Mouse (Mus musculus) neural tube, embryonic 13.5 days (tissue): ENCODE results near the gene Tifa. TPM values are rescaled to one million over a fixed set of nuclear protein-coding genes. Genes with fewer than 3 reads are reported as not detected.

Experiments used
- ATAC-seq: fragments of 200-750 bp; cut with Nextera tagmentation; 2 replicates; pipeline ENCODE4 v1.8.0; 2017; ENCODE audit warnings: low read depth, mild to moderate bottlenecking, moderate TSS enrichment, moderate library complexity
- H3K27ac ChIP-seq: fragments of 300-500 bp; sonication (generic); replicated peaks from 2 replicates; pipeline ENCODE4 v1.5.1; 2015; ENCODE audit warnings: moderate library complexity, mild to moderate bottlenecking, inconsistent platforms
- H3K27me3 ChIP-seq: fragments of 300-500 bp; sonication (generic); 2 replicates; pipeline ENCODE4 v1.6.1; 2015; ENCODE audit warnings: mild to moderate bottlenecking, inconsistent platforms
- H3K36me3 ChIP-seq: fragments of 300-500 bp; sonication (generic); 2 replicates; pipeline ENCODE4 v1.6.1; 2015; ENCODE audit warnings: mild to moderate bottlenecking, inconsistent platforms
- H3K4me1 ChIP-seq: fragments of 300-500 bp; sonication (generic); replicated peaks from 2 replicates; pipeline ENCODE4 v1.6.1; 2015; ENCODE audit warnings: inconsistent platforms
- H3K4me2 ChIP-seq: fragments of 300-500 bp; sonication (generic); 2 replicates; pipeline ENCODE4 v1.6.1; 2015; ENCODE audit warnings: inconsistent platforms, mild to moderate bottlenecking, moderate library complexity
- H3K4me3 ChIP-seq: fragments of 300-500 bp; sonication (generic); 2 replicates; pipeline ENCODE4 v1.5.1; 2015; ENCODE audit warnings: mild to moderate bottlenecking, inconsistent platforms
- H3K9ac ChIP-seq: fragments of 300-500 bp; sonication (generic); 2 replicates; pipeline ENCODE4 v1.6.1; 2015; ENCODE audit warnings: moderate library complexity, mild to moderate bottlenecking, inconsistent platforms
- H3K9me3 ChIP-seq: fragments of 300-500 bp; sonication (generic); 2 replicates; pipeline ENCODE4 v1.6.1; 2016; ENCODE audit warnings: inconsistent platforms
- WGBS: fragments of 180-500 bp; shearing (Covaris S2); methylation state at CpG from one replicate; pipeline ENCODE4 v1.1.7; 2015; 5-methylcytosine and 5-hydroxymethylcytosine counted together
- polyA plus RNA-seq: library from polyadenylated mRNA; unstranded; fragments of >200 nt; fragmentation: Nextera tagmentation; extraction: Ambion mirVana; gene quantifications from 2 replicates; pipeline ENCODE4 v1.2.1, GENCODE M21; 2015

Gene Tifa
- 2.9 and 4.6 TPM in 2 replicates for polyA plus RNA-seq

DNA sequence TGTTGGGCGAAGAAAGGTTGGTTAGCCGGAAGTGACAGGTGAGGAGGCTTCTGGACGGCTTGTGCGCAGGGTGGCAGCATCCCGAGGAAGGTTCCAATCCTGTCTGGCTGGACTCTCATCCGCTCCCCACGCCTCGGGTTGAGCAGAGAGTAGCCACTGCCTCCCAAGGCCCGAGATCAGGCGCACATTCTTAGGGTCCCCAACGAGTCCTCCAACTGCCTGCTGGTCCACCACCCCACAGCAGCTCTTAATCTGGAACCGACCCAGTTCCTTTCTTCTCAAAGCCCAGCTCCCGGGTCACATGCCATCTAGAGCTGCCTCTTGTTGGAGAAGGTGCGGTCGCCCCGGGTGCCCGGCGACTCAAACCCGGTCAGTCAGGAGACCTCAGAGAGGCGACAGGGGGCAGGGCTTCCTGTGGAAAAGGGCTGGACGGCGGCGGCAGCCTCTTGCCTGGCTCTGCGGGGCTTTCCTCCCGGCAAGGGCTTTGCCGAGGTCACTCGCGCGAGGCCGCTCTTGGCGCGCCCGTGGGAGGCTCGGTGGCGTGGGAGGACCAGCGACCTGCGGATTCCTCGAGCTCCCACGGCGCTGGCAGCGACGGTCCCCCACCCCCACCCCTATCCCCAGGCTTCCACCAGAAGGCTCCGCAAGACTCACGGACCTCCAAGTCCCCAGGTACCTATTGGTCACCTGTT, at the start of gene Tifa:
Tifa (plus strand) TSS at position 306 of the 692 bp plus-strand sequence.
- no peak within 1 kb of the TSS for H3K27ac ChIP-seq
- peaks cover 58% of the 10 kb centered on the region for H3K27me3 ChIP-seq
- peak within 1 kb of the TSS; percentile 55 for H3K4me3 ChIP-seq
- no peaks in the 10 kb centered on the region for H3K9me3 ChIP-seq
- H3K9ac ChIP-seq: peak within 1 kb of the TSS; percentile 65
- peaks cover 24% of the 10 kb centered on the region for H3K4me1 ChIP-seq
- peak; percentile 66 for ATAC-seq
- peak within 1 kb of the TSS; percentile 82 for H3K4me2 ChIP-seq
- no peaks in the 10 kb centered on the region for H3K36me3 ChIP-seq
- under 1% methylated on average over 42 of the region's 44 CpGs for WGBS

GRCm38 (mm10) chr3:127741473-127741872, 48.1 kb upstream of the Tifa start:
- no peak for ATAC-seq
- Histone ChIP-seq H3K4me3 (no peak overlapping the region), H3K27ac (no peak overlapping the region), H3K9me3 (no peaks in the 10 kb centered on the region), H3K36me3 (no peaks in the 10 kb centered on the region), H3K9ac (no peak overlapping the region), H3K4me2 (no peak overlapping the region), H3K27me3 (peaks cover 58% of the 10 kb centered on the region), H3K4me1 (peaks cover 21% of the 10 kb centered on the region)
- 90% methylated on average over 3 of the region's 3 CpGs for WGBS

DNA sequence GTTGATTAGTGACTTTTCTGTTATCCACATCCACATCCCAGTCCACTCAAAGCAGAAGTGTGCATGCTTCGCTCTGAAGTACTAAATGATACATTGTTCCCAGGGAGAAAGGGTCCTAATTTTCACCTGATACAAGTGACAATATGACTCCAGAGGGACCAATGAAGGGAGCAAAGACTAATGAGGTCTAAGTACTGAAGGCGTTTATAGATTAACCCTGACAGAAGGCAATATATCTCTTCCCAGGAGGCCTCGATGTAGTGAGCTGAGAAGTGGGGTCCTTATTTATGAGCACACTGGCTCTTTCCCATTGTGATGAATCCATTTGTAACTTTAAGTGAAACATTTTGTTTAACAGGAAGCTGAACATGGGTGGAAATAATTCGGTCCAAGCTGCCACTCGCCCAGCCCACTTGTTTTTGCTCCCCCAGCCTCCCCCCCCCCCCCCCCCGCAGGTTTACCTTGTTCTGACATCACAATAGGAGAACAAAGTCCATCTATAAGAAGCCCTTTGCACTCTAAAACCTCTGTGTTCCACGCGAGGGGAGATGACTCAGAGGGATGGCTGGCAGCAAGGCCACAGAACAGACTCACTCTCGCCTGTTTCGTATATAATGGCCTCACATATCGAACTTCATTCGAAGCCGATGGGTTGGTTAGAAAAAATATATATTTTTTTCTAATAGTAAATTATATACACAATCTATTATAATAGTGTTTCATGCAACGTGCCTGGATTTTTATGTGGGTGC, 45.8 kb upstream of the Tifa start:
- Histone ChIP-seq H3K27ac (no peak overlapping the region; the same call in 1 of the 2 replicates), H3K9me3 (no peaks in the 10 kb centered on the region), H3K4me2 (no peak overlapping the region), H3K4me1 (peaks cover 31% of the 10 kb centered on the region), H3K27me3 (peaks cover 64% of the 10 kb centered on the region), H3K36me3 (no peaks in the 10 kb centered on the region), H3K4me3 (no peak overlapping the region), H3K9ac (0 out of 2 replicates have a peak overlapping the region, but pooled peaks have one; percentile 2)
- 47% methylated on average over 13 of the region's 14 CpGs for WGBS
- ATAC-seq: peak; percentile 71; the same call in 1 of the 2 replicates

DNA sequence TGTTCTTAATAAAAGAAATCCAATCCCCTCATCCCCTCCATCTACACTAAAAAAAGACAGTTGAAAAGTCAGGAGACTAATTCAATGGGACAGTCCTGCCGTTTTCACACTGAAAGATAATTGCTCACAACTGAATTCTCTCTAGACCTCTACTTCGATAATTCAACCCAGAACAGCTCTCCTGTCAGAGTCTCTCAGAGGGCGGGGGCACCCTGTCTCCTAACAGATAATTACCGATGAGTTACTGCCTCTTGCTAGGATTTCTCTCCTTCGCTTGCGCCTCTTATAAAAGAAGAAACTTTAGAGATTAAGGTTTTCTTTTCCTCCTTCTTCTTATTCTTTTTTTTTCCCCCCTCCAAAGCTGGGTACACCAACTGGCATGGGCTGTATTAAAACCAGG, 44.1 kb upstream of the Tifa start:
- no peak overlapping the region for H3K4me2 ChIP-seq
- H3K9ac ChIP-seq: no peak overlapping the region
- H3K27me3 ChIP-seq: peaks cover 63% of the 10 kb centered on the region
- peaks cover 48% of the 10 kb centered on the region for H3K4me1 ChIP-seq
- no peaks in the 10 kb centered on the region for H3K36me3 ChIP-seq
- H3K9me3 ChIP-seq: no peaks in the 10 kb centered on the region
- no peak for ATAC-seq
- 6% methylated on average over 6 of the region's 6 CpGs for WGBS
- H3K27ac ChIP-seq: no peak overlapping the region
- no peak overlapping the region for H3K4me3 ChIP-seq

DNA sequence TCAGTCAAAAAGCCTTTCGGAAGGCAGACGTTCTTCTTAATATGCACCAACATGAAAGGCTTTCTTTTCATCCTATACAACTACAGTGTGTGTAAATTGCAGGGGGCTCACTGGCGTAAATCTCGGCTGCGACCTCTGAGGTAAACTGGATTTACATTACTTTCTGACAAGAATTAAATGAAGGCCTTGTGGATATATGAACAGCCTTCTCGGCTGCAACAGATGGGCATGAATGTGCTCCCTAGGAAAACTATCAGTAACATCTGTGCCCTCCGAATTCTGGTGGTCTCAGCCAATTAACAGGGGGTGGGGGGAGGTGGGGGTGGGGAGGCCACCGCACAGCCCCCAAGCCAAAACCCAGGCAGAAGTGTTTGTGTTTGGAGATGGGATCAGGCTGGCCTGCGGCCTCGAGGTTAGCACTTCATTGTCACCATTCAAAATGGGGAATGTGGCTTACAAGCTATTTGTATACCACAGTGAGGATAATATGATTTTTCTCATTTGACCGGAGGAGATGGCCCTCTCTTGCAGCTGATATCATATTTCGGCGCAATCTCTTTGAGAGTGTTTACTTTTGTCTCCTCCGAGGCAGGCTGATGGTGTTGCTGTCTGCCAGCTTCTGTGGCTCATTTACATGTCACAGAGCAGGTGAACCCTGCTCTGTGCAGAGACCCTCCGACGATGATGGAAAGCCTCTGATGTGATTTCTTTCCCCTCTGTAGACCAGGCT, 43.5 kb upstream of the Tifa start:
- H3K36me3 ChIP-seq: no peaks in the 10 kb centered on the region
- 0 out of 2 replicates have a peak overlapping the region, but pooled peaks have one; percentile 9 for H3K4me2 ChIP-seq
- ATAC-seq: no peak
- 10% methylated on average over 16 of the region's 16 CpGs for WGBS
- no peak overlapping the region for H3K27ac ChIP-seq
- peaks cover 50% of the 10 kb centered on the region for H3K4me1 ChIP-seq
- H3K9me3 ChIP-seq: no peaks in the 10 kb centered on the region
- peaks cover 64% of the 10 kb centered on the region for H3K27me3 ChIP-seq
- H3K9ac ChIP-seq: no peak overlapping the region
- H3K4me3 ChIP-seq: no peak overlapping the region

DNA sequence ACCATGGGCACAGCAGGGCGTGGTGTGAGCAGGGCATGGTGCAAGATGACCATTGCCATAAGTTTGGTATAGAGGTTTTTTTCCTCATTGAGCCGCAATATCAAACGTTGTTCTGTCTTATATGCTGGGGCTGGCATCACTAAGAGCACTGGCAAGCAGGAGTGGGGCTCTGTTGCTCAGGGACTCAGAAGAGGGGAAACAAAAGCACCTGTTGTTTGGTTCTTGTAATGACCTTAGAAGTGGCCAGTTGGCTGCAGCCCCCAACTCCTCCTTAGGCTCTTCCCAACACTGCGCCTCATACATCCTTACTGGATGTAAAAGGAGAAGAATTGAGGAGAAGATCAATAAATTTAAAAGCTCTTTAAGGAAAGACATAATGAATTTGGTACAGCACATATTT, 41.0 kb upstream of the Tifa start:
- peaks cover 75% of the 10 kb centered on the region for H3K27me3 ChIP-seq
- no peak overlapping the region for H3K27ac ChIP-seq
- H3K4me3 ChIP-seq: no peak overlapping the region
- no peaks in the 10 kb centered on the region for H3K36me3 ChIP-seq
- no peaks in the 10 kb centered on the region for H3K9me3 ChIP-seq
- H3K4me2 ChIP-seq: peak overlapping the region; percentile 52
- peaks cover 48% of the 10 kb centered on the region for H3K4me1 ChIP-seq
- no peak overlapping the region for H3K9ac ChIP-seq
- WGBS: 23% methylated on average over 4 of the region's 4 CpGs
- ATAC-seq: no peak

GRCm38 (mm10) chr3:127749266-127749665, 40.3 kb upstream of the Tifa start:
- H3K4me1 ChIP-seq: peaks cover 45% of the 10 kb centered on the region
- H3K4me3 ChIP-seq: peak overlapping the region; percentile 19
- 4% methylated on average over 9 of the region's 9 CpGs for WGBS

GRCm38 (mm10) chr3:127749981-127750562, 39.5 kb upstream of the Tifa start:
- Histone ChIP-seq H3K4me2 (peak overlapping the region; percentile 52), H3K4me3 (peak overlapping the region; percentile 11; the same call in 1 of the 2 replicates), H3K9me3 (no peaks in the 10 kb centered on the region), H3K27ac (no peak overlapping the region), H3K36me3 (no peaks in the 10 kb centered on the region), H3K27me3 (peaks cover 81% of the 10 kb centered on the region), H3K9ac (0 out of 2 replicates have a peak overlapping the region, but pooled peaks have one; percentile 41), H3K4me1 (peaks cover 43% of the 10 kb centered on the region)
- WGBS: 6% methylated on average over 12 of the region's 12 CpGs
- no peak for ATAC-seq

More at GRCm38 (mm10) chr3:127749266-127749665, 40.3 kb upstream of the Tifa start:
- no peaks in the 10 kb centered on the region for H3K9me3 ChIP-seq
- peak overlapping the region; percentile 23; the same call in 1 of the 2 replicates for H3K9ac ChIP-seq
- H3K27ac ChIP-seq: no peak overlapping the region; the same call in 1 of the 2 replicates
- H3K4me2 ChIP-seq: peak overlapping the region; percentile 52
- H3K27me3 ChIP-seq: peaks cover 80% of the 10 kb centered on the region
- H3K36me3 ChIP-seq: no peaks in the 10 kb centered on the region
- peak; percentile 68 for ATAC-seq

DNA sequence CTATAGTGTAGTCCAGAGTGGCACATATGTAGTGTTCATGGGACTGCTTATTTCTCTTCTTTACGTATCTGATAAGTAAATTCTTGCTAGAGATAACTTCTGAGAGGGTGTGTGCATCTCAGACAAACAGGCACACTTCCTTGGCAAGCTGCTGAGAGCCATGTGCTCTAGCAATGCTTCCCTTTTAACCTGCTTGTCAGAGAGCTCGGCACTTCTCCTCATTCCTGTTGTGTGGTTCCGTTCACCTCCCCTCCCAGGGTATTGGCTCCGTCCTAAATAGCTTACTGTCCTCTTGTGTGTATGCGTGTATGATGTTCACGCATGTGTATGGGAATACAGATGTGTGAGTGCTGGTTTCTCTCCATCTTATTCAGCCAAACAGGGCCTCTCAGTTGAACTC, 33.1 kb upstream of the Tifa start:
- Histone ChIP-seq H3K4me2 (no peak overlapping the region), H3K4me3 (no peak overlapping the region), H3K9me3 (no peaks in the 10 kb centered on the region), H3K27me3 (peaks cover 92% of the 10 kb centered on the region), H3K4me1 (peaks cover 11% of the 10 kb centered on the region), H3K9ac (no peak overlapping the region), H3K27ac (no peak overlapping the region), H3K36me3 (no peaks in the 10 kb centered on the region)
- no peak for ATAC-seq
- WGBS: 89% methylated on average over 6 of the region's 6 CpGs

DNA sequence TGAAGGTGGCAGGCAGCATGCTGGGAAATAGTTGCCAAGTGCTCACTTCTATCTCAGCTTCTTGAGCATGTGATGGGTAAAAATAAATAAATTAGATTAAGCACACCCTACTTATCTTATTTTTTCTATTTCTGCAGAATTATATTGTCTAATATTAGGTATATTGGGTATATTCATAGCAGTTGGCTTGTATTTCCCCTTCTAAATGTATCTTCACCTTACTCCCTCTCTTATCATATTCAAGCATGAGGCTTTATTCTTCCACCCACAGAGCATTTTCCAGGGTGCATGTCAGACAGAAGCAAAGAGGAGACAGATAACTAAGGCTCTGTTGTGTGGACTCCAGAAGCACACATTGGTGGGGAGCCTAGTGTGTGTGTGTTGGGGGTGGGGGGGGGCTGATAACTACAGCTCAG, 31.7 kb upstream of the Tifa start:
- peaks cover 92% of the 10 kb centered on the region for H3K27me3 ChIP-seq

DNA sequence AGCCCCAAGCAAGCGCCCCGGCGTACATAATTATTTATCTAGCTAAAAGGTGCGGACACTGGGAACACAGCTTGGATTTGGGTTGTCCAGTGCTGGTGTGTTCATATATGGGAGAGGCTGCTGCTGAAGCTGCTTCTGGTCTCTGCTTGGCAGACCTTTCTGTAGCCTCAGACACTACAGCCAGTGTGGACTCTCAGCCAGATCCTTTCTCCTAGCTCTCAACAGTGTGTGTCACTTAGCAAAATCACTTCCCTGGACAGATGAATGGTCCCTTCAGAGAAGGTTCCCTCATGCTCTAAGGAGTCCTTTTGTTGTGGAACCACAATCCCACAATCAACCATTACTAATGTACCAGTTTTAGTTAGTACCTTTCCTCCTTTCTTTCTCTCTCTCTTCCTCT, 30.8 kb upstream of the Tifa start:
- 15% methylated on average over 4 of the region's 4 CpGs for WGBS

More for the DNA sequence above, 31.7 kb upstream of the Tifa start:
- Histone ChIP-seq H3K4me3 (no peak overlapping the region), H3K4me1 (peaks cover 11% of the 10 kb centered on the region), H3K9me3 (no peaks in the 10 kb centered on the region), H3K9ac (no peak overlapping the region), H3K36me3 (no peaks in the 10 kb centered on the region), H3K27ac (no peak overlapping the region), H3K4me2 (no peak overlapping the region)
- no peak for ATAC-seq

More for the DNA sequence above, 30.8 kb upstream of the Tifa start:
- H3K9ac ChIP-seq: no peak overlapping the region
- no peak overlapping the region for H3K27ac ChIP-seq
- H3K36me3 ChIP-seq: no peaks in the 10 kb centered on the region
- H3K27me3 ChIP-seq: peaks cover 83% of the 10 kb centered on the region
- H3K4me2 ChIP-seq: no peak overlapping the region
- no peak for ATAC-seq
- H3K4me1 ChIP-seq: peaks cover 11% of the 10 kb centered on the region
- H3K4me3 ChIP-seq: no peak overlapping the region
- no peaks in the 10 kb centered on the region for H3K9me3 ChIP-seq
